Mouse (Mus musculus) hematopoietic multipotent progenitor cell, adult 10-12 weeks (in vitro differentiated cells): ENCODE results near the gene Vmn1r126. TPM values are rescaled to one million over a fixed set of nuclear protein-coding genes. Genes with fewer than 3 reads are reported as not detected.

ENCODE experiments used
- polyA plus RNA-seq: library from polyadenylated mRNA; stranded (reverse); fragments of >175 nt; gene quantifications from 2 replicates; pipeline ENCODE4 v1.2.3, GENCODE M21; 2012; ENCODE audit warnings: low replicate concordance

Gene Vmn1r126
- polyA plus RNA-seq: not detected in 2 replicates

DNA sequence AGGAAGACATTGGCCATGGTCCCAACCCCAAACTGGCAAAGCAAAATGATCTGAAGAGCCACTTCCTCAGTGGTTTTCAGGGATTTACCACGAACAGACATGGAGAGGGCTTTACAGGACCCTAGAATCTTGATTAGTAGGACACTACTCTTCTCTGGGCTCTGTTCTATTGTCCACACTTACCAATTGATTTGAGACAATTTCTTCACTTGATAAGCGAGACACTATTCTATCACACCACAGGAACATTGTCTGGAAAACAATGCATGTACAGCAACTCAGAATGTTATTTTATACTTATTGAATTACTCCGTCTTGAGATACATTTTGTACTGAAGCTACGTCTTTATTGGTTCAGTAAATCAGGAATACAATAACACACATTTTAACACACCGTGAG is at the start of gene Vmn1r126:
Gene Vmn1r126, minus strand, starts transcription at position 101 of the 400 bp plus-strand sequence.

DNA sequence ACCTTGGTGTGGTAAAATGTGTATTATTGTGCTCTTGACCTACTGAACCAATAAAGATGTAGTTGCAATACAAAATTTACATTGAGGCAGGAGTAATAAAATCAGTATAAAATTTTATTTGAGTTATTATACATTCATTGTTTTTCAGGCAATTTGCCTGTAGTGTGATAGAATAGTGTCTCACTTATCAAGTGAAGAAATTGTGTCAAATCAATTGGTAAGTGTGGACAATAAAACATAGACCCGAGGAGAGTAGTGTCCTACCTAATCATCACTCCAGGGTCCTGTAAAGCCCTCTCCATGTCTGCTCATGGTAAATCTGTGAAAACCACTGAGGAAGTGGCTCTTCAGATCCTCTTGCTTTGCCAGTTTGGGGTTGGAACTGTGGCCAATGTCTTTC is 47.8 kb upstream of the Vmn1r126 start, which contains the start of gene Vmn1r128:
Gene Vmn1r128, plus strand, starts transcription at position 301 of the 400 bp plus-strand sequence.

DNA sequence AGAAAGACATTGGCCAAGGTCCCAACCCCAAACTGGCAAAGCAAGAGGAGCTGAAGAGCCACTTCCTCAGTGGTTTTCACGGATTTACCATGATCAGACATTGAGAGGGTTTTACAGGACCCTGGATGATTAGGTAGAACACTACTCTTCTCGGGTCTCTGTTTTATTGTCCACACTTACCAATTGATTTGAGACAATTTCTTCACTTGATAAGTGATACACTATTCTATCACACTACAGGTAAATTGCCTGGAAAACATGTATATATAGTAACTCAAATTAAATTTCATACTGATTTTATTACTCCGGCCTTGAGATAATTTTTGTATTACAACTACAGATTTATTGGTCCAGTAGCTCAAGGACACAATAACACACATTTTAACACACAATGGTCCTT is 18.5 kb upstream of the Vmn1r126 start, which contains the start of gene Vmn1r127:
Gene Vmn1r127, minus strand, starts transcription at position 101 of the 400 bp plus-strand sequence.

DNA sequence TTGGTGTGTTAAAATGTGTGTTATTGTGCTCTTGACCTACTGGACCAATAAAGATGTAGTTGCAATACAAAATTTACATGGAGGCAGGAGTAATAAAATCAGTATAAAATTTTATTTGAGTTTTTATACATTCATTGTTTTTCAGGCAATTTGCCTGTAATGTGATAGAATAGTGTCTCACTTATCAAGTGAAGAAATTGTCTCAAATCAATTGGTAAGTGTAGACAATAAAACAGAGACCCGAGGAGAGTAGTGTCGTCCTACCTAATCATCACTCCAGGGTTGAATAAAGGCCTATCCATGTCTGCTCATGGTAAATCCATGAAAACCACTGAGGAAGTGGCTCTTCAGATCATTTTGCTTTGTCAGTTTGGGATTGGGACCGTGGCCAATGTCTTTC is 29.4 kb downstream of the Vmn1r126 start, which contains the start of gene Vmn1r125:
Gene Vmn1r125, plus strand, starts transcription at position 301 of the 400 bp plus-strand sequence.

DNA sequence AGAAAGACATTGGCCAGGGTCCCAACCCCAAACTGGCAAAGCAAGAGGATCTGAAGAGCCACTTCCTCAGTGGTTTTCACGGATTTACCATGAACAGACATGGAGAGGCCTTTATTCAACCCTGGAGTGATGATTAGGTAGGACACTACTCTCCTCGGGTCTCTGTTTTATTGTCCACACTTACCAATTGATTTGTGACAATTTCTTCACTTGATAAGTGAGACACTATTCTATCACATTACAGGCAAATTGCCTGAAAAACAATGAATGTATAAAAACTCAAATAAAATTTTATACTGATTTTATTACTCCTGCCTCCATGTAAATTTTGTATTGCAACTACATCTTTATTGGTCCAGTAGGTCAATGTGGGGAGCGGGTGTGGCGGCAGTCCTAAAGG is 40.8 kb downstream of the Vmn1r126 start, which contains the start of gene Vmn1r124:
Gene Vmn1r124, minus strand, starts transcription at position 101 of the 400 bp plus-strand sequence.

Other genes with a start within 250 kb of the Vmn1r126 start
- not detected in 2 replicates for gene Vmn1r120, start 247.7 kb downstream of the Vmn1r126 start, polyA plus RNA-seq
- not detected in 2 replicates for gene Vmn1r121, start 203.0 kb downstream of the Vmn1r126 start, polyA plus RNA-seq
- gene Vmn1r122, start 167.3 kb downstream of the Vmn1r126 start, polyA plus RNA-seq: not detected in 2 replicates
- not detected in 2 replicates for gene Vmn1r123, start 139.3 kb downstream of the Vmn1r126 start, polyA plus RNA-seq
- gene Gm5157, start 111.0 kb downstream of the Vmn1r126 start, polyA plus RNA-seq: not detected in 2 replicates
- gene Vmn1r124, start 40.9 kb downstream of the Vmn1r126 start, polyA plus RNA-seq: not detected in 2 replicates
- not detected in 2 replicates for gene Vmn1r125, start 29.3 kb downstream of the Vmn1r126 start, polyA plus RNA-seq
- not detected in 2 replicates for gene Vmn1r127, start 18.4 kb upstream of the Vmn1r126 start, polyA plus RNA-seq
- gene Vmn1r128, start 47.9 kb upstream of the Vmn1r126 start, polyA plus RNA-seq: not detected in 2 replicates
- gene Vmn1r129, start 59.8 kb upstream of the Vmn1r126 start, polyA plus RNA-seq: not detected in 2 replicates
- not detected in 2 replicates for gene Gm6882, start 131.3 kb upstream of the Vmn1r126 start, polyA plus RNA-seq
- gene Vmn1r130, start 210.3 kb upstream of the Vmn1r126 start, polyA plus RNA-seq: not detected in 2 replicates
- not detected in 2 replicates for gene Vmn1r131, start 244.6 kb upstream of the Vmn1r126 start, polyA plus RNA-seq